Mouse (Mus musculus) mouse trophoblast stem cell (cell line): ENCODE results near the gene Olfr124.

Experiments used
- in situ Hi-C, 2 experiments: fragments of 300-500 bp; cut with MseI, MboI; formaldehyde crosslinking; loops; 2 replicates in 1 of 2; 3 replicates in 1 of 2; pipeline ENCODE4 v1.15.1; 2025

Olfr124 gene

DNA sequence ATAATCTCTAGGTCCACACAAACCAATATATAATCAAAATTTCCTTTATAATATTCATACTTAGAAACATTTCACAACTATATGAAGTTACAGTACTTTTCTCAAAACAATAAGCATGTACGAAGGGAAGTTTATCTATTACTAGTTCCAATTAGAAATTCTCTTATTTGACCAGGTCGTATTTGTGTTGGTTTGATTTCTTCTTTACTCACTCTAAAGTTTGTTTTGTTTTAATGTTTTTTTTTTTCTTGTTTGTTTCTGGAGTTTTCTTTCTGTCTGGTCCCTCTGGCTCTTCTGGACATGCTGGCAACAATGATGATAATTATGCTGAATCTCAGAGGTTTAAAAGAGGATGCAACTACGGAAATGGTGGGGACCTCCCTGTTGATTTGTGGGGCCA lies at the start of gene Olfr124:
Gene Olfr124, plus strand, starts transcription at position 301 of the 400 bp plus-strand sequence.
- in situ Hi-C loops: no loop called here

DNA sequence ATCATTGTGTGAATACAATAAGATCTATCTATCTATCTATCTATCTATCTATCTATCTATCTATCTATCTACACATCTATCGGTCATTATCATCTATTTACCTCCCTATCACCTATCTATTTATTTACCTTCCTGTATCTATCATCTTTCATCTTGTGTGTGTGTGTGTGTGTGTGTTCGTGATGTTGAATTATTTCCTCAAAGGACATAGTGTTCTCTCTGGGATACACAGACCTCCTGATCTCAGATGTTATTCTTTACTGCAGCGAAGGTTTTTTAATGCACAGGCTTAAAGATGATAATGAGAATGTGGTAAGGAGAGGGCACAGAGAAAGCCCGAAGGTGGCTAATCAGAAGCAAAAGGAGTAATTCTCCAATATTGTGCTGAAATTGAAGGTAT lies 31.4 kb upstream of the Olfr124 start, which contains the start of gene Olfr122:
Gene Olfr122, plus strand, starts transcription at position 301 of the 400 bp plus-strand sequence.
- in situ Hi-C loops: no loop called here

DNA sequence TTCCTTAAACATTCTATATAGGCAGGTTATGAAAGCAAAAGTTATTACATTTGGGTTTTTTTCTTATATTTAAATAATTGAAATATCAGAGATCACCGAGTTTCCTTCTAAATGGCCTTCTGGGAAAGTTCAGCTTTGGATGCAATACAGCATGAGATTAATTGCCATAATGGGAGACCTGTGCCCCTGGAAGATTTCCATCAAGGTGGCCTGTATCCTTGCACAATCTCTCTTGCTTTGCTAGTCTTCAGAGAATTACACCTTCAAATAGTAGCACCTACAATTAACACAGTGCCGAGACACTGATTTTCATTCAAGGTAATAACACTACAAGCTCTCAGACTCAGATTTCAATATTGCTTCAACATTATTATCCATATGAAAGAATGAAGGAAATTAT lies 6.5 kb upstream of the Olfr124 start, which contains the start of gene Olfr123:
Gene Olfr123, plus strand, starts transcription at position 301 of the 400 bp plus-strand sequence.
- in situ Hi-C loops: no loop called here

DNA sequence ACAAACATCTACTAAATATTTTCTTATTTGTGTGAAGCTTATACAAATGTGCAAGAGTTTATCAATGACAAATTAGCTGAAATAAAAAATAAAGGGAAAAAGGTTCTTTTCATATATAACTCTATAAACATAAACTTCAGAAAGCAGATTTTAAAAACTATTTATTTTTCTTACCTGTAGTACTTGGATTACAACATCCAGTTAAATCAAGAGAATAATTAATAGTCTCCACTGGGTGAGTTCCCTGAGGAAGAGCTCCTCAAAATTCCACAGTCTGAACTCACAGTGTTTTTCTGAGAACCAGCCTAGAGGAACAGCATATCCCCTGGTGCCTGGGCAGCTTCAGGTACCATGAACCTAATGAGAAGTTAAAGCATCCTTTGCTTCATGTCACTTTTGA lies 33.0 kb downstream of the Olfr124 start, which contains the start of gene Olfr125:
Gene Olfr125, plus strand, starts transcription at position 301 of the 400 bp plus-strand sequence.
- in situ Hi-C loops: no loop called here

DNA sequence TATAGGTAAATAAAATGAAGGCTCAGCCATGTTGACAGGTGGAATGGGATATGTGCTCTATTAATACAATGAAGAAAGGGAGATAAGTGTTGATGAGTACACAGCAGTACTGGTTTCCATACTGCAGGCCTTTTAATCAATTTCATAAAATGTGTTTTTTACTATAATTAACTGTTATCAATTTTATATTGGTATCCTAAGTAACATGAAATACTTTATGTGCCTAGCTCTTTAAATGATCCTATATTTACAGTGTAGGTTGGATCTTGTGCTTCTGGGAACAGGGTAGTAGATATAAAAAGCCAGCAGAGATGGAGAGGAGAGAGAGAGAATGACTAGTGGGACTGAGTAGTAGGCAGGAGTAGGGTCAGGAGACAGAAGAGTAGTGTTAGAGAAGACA lies 47.5 kb downstream of the Olfr124 start, which contains the start of gene Olfr126:
Gene Olfr126, plus strand, starts transcription at position 301 of the 400 bp plus-strand sequence.
- in situ Hi-C loops: no loop called here
